Mouse (Mus musculus) C2C12 (cell line): ENCODE data around the gene Wwc1. TPM values are rescaled to one million over a fixed set of nuclear protein-coding genes. Genes with fewer than 3 reads are reported as not detected.
A peak's percentile ranks its signal among the peaks of the same experiment; 100 is the strongest.

Source experiments
- H3K27me3 ChIP-seq: one replicate; pipeline ENCODE4 v1.6.1; 2011; ENCODE audit not compliant: control insufficient read depth, insufficient read depth, insufficient read length
- H3K36me3 ChIP-seq: one replicate; pipeline ENCODE4 v1.6.1; 2011; ENCODE audit not compliant: control insufficient read depth, insufficient read depth
- H3K4me3 ChIP-seq: one replicate; pipeline ENCODE4 v1.5.1; 2011; ENCODE audit warnings: mild to moderate bottlenecking, control low read depth; ENCODE audit not compliant: poor library complexity, insufficient read depth, severe bottlenecking
- H3K79me2 ChIP-seq: one replicate; pipeline ENCODE4 v1.6.1; 2011; ENCODE audit not compliant: control insufficient read depth, insufficient read depth
- H3K79me3 ChIP-seq: one replicate; pipeline ENCODE4 v1.6.1; 2011; ENCODE audit warnings: low read depth, control low read depth
- H3ac ChIP-seq: one replicate; pipeline ENCODE3; 2011; ENCODE audit warnings: low read depth; ENCODE audit not compliant: control insufficient read depth, insufficient read length
- CEBPB ChIP-seq: IDR thresholded peaks from one replicate; pipeline ENCODE4 v1.6.1; 2011; ENCODE audit warnings: low read depth, mild to moderate bottlenecking, control low read depth, moderate library complexity
- CTCF ChIP-seq: IDR thresholded peaks from one replicate; pipeline ENCODE4 v1.5.1; 2011; ENCODE audit not compliant: control insufficient read depth, insufficient read depth, insufficient read length
- FOSL1 ChIP-seq: IDR thresholded peaks from one replicate; pipeline ENCODE4 v1.8.0; 2011; ENCODE audit warnings: mild to moderate bottlenecking, low read length; ENCODE audit not compliant: poor library complexity, insufficient read depth, severe bottlenecking
- MAX ChIP-seq: IDR thresholded peaks from one replicate; pipeline ENCODE4 v1.6.1; 2011; ENCODE audit warnings: mild to moderate bottlenecking, control low read depth
- MYOD1 ChIP-seq: IDR thresholded peaks from one replicate; pipeline ENCODE4 v1.6.1; 2011; ENCODE audit warnings: low read depth; ENCODE audit not compliant: control insufficient read depth, insufficient read length
- MYOG ChIP-seq: IDR thresholded peaks from one replicate; pipeline ENCODE4 v1.6.1; 2011; ENCODE audit not compliant: control insufficient read depth, insufficient read length; ENCODE audit errors: extremely low read depth
- USF1 ChIP-seq: IDR thresholded peaks from one replicate; pipeline ENCODE4 v1.6.1; 2011; ENCODE audit warnings: low read depth, mild to moderate bottlenecking, control low read depth, moderate library complexity
- polyA plus RNA-seq: library from polyadenylated mRNA; unstranded; fragments of >200 nt; fragmentation: generic; extraction: Trizol; gene quantifications from one replicate; pipeline ENCODE4 v1.2.1, GENCODE M21; 2012; ENCODE audit warnings: missing spikeins

Gene Wwc1
- polyA plus RNA-seq, 1 experiment, result 4.6 TPM

DNA sequence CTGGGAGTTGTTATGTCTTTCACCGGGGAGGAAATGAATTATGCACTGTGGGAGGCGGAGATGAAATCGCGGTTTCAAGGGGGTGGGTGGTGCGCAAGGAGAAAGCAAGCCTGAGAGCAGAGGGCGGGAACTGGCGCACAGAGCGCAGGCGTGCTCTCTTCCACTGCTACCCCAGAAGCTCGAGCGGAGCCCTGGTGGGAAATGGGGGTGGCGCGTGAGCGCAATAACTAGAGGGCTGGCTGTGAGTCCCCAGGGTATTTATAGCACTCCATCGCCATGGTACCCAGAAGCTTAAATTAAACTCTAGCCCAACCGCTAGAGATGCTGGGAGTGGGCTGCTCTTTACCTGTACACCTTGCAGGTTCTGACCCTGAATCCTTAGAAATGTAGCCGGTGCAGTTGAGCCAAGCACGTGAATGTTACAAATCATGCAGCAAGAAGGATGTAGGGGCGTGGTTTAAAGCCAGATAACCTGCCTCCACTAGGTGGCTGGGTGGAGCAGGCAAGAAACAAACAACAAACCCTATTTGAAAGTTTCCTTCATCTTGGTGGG, 5.6 kb upstream of the Wwc1 start:
- no peaks in the 10 kb centered on the region for H3K79me3 ChIP-seq
- no peak for TF ChIP-seq USF1
- TF ChIP-seq MYOG, result no peak
- TF ChIP-seq MAX, result peak; percentile 26
- TF ChIP-seq CEBPB, result no peak
- no peak for TF ChIP-seq CTCF

DNA sequence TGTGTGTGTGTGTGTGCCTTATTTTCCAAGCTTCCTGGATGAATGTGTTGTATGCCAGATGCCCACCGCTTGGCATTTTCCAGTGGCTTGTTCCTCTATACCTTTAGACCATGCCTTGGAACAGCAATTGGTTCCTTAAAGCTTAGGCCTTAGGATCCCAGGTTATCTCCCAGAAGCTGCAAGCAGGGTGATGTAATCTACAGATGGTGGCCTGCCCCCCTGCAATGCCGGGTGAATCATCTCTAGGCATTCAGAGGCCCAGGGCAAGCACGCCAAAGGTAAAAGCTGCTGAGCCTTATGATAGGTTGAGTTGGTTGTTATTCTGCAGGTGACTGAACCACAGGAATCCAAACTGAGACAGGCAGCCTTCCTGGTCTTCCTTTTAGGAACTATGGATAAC, 2.4 kb upstream of the Wwc1 start:
- H3K27me3 ChIP-seq, result no peaks in the 10 kb centered on the region

More for the DNA sequence above, 5.6 kb upstream of the Wwc1 start:
- Histone ChIP-seq H3K27me3 (no peaks in the 10 kb centered on the region), H3K36me3 (no peaks in the 10 kb centered on the region), H3K79me2 (no peaks in the 10 kb centered on the region), H3ac (no peak overlapping the region), H3K4me3 (no peak overlapping the region)

GRCm38 (mm10) chr11:35979733-35980410, 455 bp downstream of the Wwc1 start:
- H3ac ChIP-seq, result peak overlapping the region; percentile 45
- H3K4me3 ChIP-seq, result peak overlapping the region; percentile 51
- peaks cover 1% of the 10 kb centered on the region for H3K36me3 ChIP-seq
- no peaks in the 10 kb centered on the region for H3K27me3 ChIP-seq
- TF ChIP-seq MYOD1 (no peak), FOSL1 (no peak), MYOG (no peak), CTCF (no peak), CEBPB (no peak), MAX (no peak), USF1 (no peak)
- peaks cover 48% of the 10 kb centered on the region for H3K79me2 ChIP-seq
- H3K79me3 ChIP-seq, result peaks cover 26% of the 10 kb centered on the region

More for the DNA sequence above, 2.4 kb upstream of the Wwc1 start:
- peaks cover 14% of the 10 kb centered on the region for H3K79me3 ChIP-seq
- no peaks in the 10 kb centered on the region for H3K36me3 ChIP-seq
- peaks cover 21% of the 10 kb centered on the region for H3K79me2 ChIP-seq
- no peak overlapping the region for H3ac ChIP-seq
- no peak overlapping the region for H3K4me3 ChIP-seq
- TF ChIP-seq CEBPB (no peak), MYOD1 (no peak), MYOG (no peak), USF1 (no peak)

DNA sequence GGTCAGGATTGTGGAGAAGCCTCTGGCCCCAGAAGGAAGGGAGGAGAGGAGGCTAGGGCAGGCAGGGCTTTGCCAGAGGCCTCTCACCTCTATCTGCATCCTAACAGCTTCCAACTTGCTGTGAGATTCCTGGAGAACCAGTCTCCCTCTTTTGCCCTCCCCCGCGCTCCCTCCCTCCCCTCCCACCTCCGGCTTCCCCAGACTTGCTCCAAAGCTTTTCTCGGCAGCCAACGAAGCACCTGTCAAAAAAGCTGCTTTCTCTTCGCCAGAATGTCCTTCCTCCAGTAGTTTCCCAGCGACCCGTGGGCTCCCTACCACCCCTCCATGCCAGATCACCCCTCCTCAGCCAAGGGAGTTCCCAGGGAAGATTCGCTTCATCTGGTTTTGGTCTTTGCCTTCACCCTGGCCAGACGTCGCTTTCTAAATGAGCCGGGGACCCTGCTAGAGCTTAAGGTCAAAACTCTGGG, 1.0 kb downstream of the Wwc1 start:
- Histone ChIP-seq H3K27me3 (no peaks in the 10 kb centered on the region), H3K4me3 (peak overlapping the region; percentile 51), H3K36me3 (peaks cover 4% of the 10 kb centered on the region), H3ac (peak overlapping the region; percentile 45), H3K79me2 (peaks cover 54% of the 10 kb centered on the region), H3K79me3 (peaks cover 27% of the 10 kb centered on the region)
- TF ChIP-seq MYOG (no peak), CTCF (no peak), USF1 (no peak), MYOD1 (no peak), FOSL1 (no peak), MAX (no peak)

GRCm38 (mm10) chr11:35977796-35978195, 2.5 kb downstream of the Wwc1 start:
- TF ChIP-seq USF1 (no peak), MYOG (no peak), CTCF (no peak), MAX (no peak), MYOD1 (no peak), FOSL1 (no peak), CEBPB (no peak)
- Histone ChIP-seq H3ac (no peak overlapping the region), H3K27me3 (no peaks in the 10 kb centered on the region)

GRCm38 (mm10) chr11:35977096-35977495, 3.2 kb downstream of the Wwc1 start:
- peaks cover 74% of the 10 kb centered on the region for H3K79me2 ChIP-seq
- no peak for TF ChIP-seq MAX
- no peak for TF ChIP-seq MYOD1
- no peak for TF ChIP-seq CTCF
- no peak for TF ChIP-seq MYOG
- TF ChIP-seq USF1, result no peak
- TF ChIP-seq CEBPB, result no peak
- no peak for TF ChIP-seq FOSL1
- H3K79me3 ChIP-seq, result peaks cover 28% of the 10 kb centered on the region
- no peaks in the 10 kb centered on the region for H3K27me3 ChIP-seq
- H3K4me3 ChIP-seq, result no peak overlapping the region
- peaks cover 4% of the 10 kb centered on the region for H3K36me3 ChIP-seq
- no peak overlapping the region for H3ac ChIP-seq

More at GRCm38 (mm10) chr11:35977796-35978195, 2.5 kb downstream of the Wwc1 start:
- Histone ChIP-seq H3K36me3 (peaks cover 4% of the 10 kb centered on the region), H3K79me3 (peaks cover 28% of the 10 kb centered on the region), H3K4me3 (no peak overlapping the region), H3K79me2 (peaks cover 67% of the 10 kb centered on the region)
